Mouse (Mus musculus) brain, adult 10 weeks (tissue): ENCODE results near the gene Pcsk1. TPM values are rescaled to one million over a fixed set of nuclear protein-coding genes. Genes with fewer than 3 reads are reported as not detected.

ENCODE experiments used
- polyA plus RNA-seq: library from polyadenylated mRNA; stranded (reverse); fragments of 350-450 nt; fragmentation: Illumina TruSeq; extraction: RNeasy Lipid Tissue Mini Kit (QIAGEN cat#74804); gene quantifications from one replicate; pipeline ENCODE4 v1.2.3, GENCODE M21; 2015; ENCODE audit warnings: low read depth, low replicate concordance

Gene Pcsk1
- 36.6 TPM for polyA plus RNA-seq

DNA sequence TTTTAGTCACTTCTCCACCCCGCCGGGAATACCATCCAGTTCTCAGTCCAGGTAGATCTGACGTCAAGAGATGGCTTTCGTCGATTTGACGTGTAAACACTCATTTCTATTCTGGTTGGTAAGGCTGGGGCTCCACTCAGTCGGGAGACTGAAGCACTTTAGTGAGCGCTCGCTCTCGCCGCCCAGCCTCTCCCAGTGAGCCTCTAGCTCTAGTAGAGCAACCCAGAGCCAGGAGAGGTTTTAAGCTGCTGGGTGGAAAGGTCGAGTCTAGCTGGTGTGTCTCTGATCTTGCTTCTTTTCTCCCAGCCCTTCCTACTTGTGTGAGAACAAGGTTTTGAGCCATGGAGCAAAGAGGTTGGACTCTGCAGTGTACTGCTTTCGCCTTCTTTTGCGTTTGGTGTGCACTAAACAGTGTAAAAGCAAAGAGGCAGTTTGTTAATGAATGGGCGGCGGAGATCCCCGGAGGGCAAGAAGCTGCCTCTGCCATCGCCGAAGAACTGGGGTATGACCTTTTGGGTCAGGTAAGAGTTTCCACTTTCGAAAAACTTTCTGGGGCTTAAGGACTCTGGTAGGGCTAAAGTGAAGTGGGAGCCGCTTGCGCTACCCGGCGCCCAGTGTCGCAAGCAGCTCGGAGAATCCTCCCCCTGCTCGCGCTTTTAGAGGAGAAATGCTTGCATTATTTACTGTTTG is at the start of gene Pcsk1:
Gene Pcsk1, plus strand, starts transcription at position 106 of the 690 bp plus-strand sequence.

